Mouse (Mus musculus): ENCODE data around the gene Fam198b.

GRCm38 (mm10) chr3:79911166-79911565 lies 26.8 kb downstream of the Fam198b start:
- no peak for TF ChIP-seq POLR2A (IDR thresholded peaks at IDR 0.05; ENCODE audit: low read depth, low read length)
- TF ChIP-seq CTCF (IDR thresholded peaks at IDR 0.05; ENCODE audit: extremely low read depth, insufficient read depth, insufficient read length, insufficient replicate concordance) = no peak

Data from spleen, adult 2 months (tissue).